Mouse (Mus musculus) cerebellum, postnatal 25 days (tissue): ENCODE measurements at regions not wholly inside any gene's neighbourhood (a gene's known extent, or its start where the extent isn't known, plus 50 kb on each side); places are given as distances from the start of the nearest gene placed in this dataset.

Experiments
- DNase-seq, 2 experiments: peaks; one replicate each; pipeline ENCODE4 v3.0.0; 2021; ENCODE audit warnings: mixed read lengths in 2 of 2

- no peak for DNase-seq
These were observed 116.9 kb downstream of the Wif1 start for GRCm38 (mm10) chr10:121150668-121151067.

- DNase-seq = no peak
These were observed 119.9 kb downstream of the Wif1 start for GRCm38 (mm10) chr10:121153625-121154024.

- DNase-seq = no peak
These were observed 126.7 kb downstream of the Wif1 start for GRCm38 (mm10) chr10:121160499-121160898.

GRCm38 (mm10) chr10:121161201-121161600, 127.4 kb downstream of the Wif1 start:
- peak; percentile 19 to 22 for DNase-seq

- DNase-seq = no peak
These were observed 140.3 kb downstream of the Wif1 start for GRCm38 (mm10) chr10:121174022-121174421.

- no peak for DNase-seq
These were observed 155.4 kb downstream of the Wif1 start for GRCm38 (mm10) chr10:121189139-121189538.

GRCm38 (mm10) chr10:121199236-121199635, 151.8 kb downstream of the Tbc1d30 start:
- no peak for DNase-seq

GRCm38 (mm10) chr10:121202531-121202930, 148.5 kb downstream of the Tbc1d30 start:
- no peak for DNase-seq

GRCm38 (mm10) chr10:121205551-121205950, 145.5 kb downstream of the Tbc1d30 start:
- DNase-seq = no peak

GRCm38 (mm10) chr10:121206002-121206742, 144.9 kb downstream of the Tbc1d30 start:
- DNase-seq = peak; percentile 45 to 71

GRCm38 (mm10) chr10:121206743-121207039, 144.4 kb downstream of the Tbc1d30 start:
- no peak for DNase-seq
